Mouse (Mus musculus): ENCODE results near the gene Aff4.

DNA sequence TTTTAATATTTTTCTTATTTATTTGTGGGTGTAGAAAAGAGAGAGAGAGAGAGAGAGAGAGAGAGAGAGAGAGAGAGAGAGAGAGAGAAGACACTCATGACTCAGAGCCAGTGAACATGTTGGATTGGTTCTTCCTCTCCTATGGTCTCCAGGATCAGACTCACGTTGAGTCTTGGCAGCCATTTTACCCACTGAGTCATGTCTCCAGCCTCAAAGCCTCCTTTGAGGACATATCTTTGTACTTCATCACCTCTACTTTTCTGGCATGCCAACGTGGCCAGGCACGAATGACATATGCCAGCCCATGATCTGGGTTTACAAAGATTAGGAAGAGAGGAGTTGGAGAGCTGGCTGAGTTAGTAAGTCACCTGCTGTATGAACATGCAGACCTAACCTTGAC, 109.6 kb downstream of the Aff4 start:
- no peak for TF ChIP-seq POLR2A (IDR thresholded peaks at IDR 0.05; ENCODE audit: insufficient read depth, low read depth, low read length)
- no peak for TF ChIP-seq CTCF (IDR thresholded peaks at IDR 0.05)

Measured in heart, adult 2 months (tissue).